Mouse (Mus musculus): ENCODE results near the gene Ppara.

Ppara gene

GRCm38 (mm10) chr15:85734571-85735033 lies at the start of gene Ppara:
Gene Ppara, plus strand, starts transcription at chr15:85734983.
- peak; percentile 80 to 86 for DNase-seq

DNA sequence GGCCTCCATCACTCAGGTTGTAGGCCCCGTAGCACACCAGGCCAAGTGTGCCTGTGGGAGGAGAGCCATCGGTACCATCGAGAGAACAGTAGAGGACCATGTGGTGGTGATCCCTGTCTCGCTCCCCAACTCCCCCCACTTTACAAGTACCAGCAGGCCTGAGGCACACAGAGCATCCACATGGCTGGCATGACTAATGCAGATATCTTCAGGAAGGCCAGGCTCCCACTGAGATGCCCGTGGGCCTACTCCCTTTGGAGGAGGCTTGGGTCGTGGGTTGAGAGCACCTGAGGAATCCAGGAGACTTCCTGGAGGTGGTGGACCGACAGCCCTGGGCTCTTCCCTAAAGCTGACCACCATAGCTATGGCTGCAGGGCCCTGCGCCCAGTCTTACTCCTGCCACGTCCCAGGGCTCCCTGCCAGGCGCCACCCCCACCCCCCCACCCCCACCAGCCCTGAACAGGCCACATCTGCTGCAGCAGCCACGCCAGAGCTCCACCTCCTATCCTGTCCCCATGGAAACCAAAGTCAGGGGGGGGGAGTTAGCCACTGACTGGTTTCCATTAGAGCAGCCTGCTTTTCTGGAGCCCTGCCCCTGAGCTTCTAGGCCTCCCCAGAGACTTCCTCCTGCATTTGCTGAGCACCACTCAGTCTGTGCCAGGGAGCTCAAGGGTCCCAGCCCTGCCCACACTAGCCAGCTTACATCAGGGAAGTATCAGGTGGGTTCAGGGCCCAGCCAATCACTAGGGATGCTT lies 48.0 kb upstream of the Ppara start:
- peak; percentile 83 to 90 for DNase-seq

- peak in 1 of 2 experiments; percentile 49 for DNase-seq
Observed at GRCm38 (mm10) chr15:85687630-85688410, 47.0 kb upstream of the Ppara start.

DNA sequence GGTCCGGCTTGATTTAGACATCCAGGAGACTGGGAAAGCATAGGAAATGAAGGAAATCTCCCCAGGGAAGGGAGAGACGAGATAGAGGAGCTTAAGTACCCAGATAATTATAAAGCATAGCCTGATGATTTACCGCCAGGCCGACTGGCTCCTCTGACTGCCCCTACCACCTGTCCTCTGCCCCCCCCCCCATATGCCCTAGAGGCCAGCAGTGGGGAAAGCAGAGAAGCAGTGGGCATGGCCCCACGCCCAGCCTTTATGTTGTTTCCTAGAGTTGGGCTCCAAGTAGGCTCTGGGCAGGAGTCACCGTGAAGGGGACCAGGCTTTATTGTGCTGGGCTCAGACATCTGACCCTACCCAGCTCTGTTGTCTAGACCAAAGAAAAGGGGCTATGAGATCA lies 46.0 kb upstream of the Ppara start:
- DNase-seq = no peak

DNA sequence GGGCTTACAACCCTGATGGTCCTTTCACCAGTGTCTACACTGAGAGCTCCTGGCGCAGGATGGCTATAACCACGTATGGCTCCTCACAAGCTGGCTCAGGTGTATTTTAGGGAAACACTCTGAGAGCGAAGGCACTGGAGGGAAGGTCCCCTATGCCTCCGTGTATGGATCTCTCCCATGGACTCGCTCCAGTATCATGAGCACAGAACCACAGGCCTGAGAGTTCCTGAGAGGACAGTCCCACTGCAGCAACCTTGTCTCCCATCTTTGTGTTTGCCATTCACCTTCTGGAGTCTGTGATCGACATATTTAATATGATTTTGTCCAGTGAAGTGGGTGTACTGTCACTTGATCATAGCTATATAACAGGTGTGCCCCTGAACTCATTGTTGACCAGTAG lies 45.3 kb upstream of the Ppara start:
- DNase-seq = no peak

GRCm38 (mm10) chr15:85690058-85690457 lies 44.7 kb upstream of the Ppara start:
- DNase-seq = no peak

GRCm38 (mm10) chr15:85690875-85691274 lies 43.9 kb upstream of the Ppara start:
- no peak for DNase-seq

GRCm38 (mm10) chr15:85693115-85693514 lies 41.7 kb upstream of the Ppara start:
- DNase-seq = peak in 1 of 2 experiments; percentile 60

DNA sequence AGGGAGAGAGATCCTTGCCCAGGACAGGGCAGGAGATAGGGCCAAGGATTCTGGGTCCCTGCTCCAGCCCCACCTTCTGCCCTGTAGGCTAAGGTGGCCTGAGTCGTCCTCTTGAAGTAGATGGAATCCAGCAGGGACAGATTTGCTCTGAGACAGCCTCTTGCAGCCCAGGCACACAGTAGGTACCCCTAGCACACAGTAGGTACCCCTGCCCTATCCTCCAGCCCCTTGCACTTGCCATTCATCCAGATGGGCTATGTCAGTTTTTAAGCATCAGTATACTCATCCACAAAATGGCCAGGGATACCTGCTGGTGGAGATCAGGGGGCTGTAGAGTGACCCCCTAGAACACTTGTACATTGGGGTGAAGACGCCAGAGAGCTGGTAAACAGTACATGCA lies 41.0 kb upstream of the Ppara start:
- DNase-seq = no peak

- no peak for DNase-seq
Observed at GRCm38 (mm10) chr15:85694379-85694778, 40.4 kb upstream of the Ppara start.

DNA sequence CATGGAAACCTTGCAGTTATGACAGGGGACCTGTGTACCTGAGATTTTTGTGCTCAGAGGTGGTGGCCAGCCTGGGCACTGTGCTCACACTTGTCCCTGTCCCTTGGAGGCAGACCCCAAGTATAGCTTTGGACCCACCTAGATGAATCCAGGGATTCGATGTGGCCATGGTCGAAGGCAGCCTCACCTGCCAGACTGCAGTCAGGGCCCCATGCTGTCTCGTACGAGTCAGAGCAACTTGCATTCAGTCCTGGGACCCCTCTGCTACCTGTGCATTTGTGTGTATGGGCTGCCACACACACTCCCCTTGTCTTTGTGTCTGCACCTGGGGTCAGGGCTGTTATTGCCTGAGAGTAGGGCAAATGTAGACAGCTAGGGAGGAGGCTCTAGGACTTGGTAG lies 39.5 kb upstream of the Ppara start:
- DNase-seq = no peak

DNA sequence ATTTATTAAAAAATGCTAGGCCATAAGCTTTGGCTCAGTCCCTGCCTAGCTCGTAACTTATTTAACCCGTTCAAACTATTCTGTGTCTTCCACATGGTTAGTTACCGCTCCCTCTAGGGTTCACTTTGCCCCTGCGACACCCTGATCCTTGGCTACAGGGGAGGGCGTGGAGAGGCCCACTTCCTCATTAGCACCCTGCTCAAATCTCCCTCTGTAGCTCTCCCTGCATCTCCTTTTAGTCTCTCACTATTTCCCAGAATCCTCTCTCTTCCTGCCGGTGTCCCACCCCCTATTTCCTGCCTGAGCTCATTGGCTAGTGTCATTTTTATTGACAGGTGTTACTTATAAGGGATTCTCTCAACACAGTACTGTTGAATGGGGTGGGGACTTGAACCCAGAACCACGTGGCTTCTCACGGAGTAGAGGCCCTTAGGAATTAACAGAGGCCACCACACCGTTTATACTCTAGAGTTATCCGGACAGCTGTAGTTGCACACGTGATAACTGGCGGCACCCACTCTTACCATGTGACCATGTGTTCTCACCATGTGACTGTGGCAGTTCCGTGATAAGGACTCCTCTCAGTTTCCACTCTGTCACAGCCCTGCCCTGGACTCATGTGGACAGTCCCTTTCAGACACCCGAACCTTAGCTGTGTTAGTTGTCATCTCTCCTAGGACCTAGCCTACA lies 36.3 kb upstream of the Ppara start:
- peak; percentile 63 to 70 for DNase-seq

DNA sequence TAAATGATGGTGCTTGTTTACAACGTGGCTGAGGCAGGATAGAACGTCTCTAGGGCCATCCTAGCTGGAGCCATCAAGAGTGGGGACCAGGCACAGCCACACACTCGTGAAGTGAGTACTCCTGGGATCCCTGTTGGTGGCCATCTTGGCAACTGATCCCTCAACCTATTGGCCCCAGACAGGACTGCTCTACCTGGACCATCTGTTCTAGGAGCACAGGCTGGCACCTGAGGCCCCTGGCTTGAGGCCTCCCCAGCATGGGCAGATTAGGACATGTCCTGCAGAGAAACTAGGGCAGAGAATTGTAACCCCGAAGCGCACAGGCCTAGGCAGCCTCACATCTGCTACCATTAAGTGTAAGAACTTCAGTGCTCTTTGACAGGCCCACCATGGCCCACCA lies 35.3 kb upstream of the Ppara start:
- DNase-seq = no peak

DNA sequence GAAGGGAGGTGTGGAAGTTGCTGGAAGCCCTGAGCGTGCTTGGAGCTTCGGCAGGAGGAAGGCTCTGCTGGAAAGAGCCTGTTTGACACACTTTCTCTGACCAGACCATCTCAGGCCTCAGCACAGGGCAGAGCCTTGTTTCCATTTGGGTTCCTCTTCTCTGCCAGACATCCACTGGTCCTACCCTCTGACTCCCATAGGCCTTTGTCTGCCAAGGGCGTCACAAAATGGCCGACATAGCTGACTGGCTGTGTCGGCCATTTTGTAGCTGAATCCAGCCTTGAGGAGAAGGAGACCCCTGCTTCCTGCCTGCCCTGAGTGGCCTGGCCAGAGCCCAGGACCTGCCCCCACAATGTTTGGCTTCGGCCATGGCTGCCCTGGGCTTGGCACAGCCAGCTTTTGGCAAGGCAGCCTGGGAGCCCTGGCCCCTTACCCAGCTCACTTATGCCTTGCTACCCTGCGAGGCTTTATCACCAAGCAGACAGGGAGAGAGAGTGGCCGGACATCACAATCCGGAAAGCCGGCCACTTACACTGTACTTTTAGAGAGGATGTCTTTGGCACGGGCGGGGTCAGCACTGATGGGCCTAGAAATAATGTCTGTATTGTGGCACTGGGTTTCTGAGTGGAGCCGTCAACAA lies 34.8 kb upstream of the Ppara start:
- DNase-seq = peak; percentile 52 to 57

GRCm38 (mm10) chr15:85700716-85701115 lies 34.1 kb upstream of the Ppara start:
- DNase-seq = no peak

GRCm38 (mm10) chr15:85701128-85701930 lies 33.5 kb upstream of the Ppara start:
- no peak for DNase-seq

DNA sequence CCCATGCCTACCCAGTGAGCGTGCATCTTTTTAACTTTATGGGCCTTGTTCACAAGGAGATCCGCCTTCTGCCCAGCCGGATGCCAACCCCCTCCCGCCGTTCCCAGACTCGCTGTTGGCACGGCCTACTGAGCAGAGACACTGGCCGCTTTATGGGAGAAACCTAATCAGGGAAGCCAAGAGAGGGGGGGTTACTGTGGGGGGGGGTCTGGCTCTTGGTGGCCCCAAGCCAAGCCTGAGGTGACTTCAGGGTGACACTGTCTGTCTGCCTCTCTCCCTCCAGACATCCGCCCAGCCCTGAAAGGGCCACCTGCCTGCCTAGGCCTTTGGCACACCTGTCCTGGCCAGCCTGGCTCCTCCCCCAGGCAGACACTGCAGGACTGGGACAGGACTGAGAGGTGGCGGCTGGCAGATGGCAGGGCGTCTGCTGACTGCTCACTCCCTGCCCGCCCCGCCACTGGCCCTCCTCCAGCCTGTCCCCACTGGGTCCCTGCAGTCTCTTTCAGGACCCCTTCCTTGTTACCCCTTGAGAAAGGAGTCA lies 32.3 kb upstream of the Ppara start:
- DNase-seq = peak; percentile 84 to 85

GRCm38 (mm10) chr15:85703194-85703641 lies 31.6 kb upstream of the Ppara start:
- peak; percentile 94 to 96 for DNase-seq

DNA sequence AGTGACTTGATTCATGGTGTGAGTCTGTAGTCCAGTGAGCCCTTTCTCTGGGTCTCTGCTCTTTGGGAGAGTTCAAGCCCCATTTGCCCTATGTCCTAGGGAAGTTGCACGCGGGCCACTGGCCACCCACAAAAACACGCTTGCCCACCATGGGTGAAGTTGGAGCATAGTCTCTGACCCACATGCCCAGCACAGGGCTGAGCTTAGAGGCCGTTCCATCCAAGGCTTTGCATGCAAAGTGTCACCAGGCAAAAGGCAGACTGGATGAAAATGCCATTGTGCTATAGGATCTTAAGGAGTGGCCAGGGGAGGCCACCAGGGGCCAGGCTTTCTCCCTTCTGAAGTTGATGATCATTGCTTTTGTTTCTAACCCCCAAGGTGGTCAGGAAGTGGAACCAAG lies 30.9 kb upstream of the Ppara start:
- no peak for DNase-seq

GRCm38 (mm10) chr15:85704341-85705012 lies 30.3 kb upstream of the Ppara start:
- no peak for DNase-seq

DNA sequence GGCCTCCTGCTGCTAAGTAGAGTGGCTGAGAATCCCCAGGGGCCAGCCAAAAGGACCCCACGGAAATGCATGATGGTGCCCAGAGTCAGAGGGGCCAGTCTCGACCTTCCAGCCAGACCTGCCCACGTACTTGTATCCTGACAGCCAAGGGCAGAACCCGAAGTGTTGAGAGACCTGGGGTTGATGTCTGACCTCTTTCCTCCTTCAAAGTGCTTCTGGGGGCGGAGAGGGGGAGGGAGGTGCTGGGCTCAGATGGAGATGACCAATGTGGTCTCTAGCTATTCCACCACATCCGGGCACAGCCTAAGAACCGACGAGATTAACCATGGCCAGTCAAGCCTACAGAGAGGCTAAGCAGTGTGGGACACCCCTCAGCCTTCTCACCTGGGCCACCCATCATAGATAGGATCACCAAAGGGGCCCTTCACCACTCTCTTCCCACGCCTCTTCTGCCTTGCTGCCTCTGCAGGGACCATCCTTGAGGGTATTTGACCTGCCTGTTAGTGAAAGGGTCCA lies 29.7 kb upstream of the Ppara start:
- no peak for DNase-seq
